ENCODE assay signal across 7 mouse cellular contexts in genomic region chr19:44684061-44684514, GRCm38 (mm10).
A peak's percentile ranks its signal among the peaks of the same experiment; 100 is the strongest.
DNase-seq lines count a peak whose midpoint lies in the region.

No protein-coding gene starts in this region.

- peak; percentile 9 to 44 for DNase-seq in spleen, postnatal 10 days (ENCODE audit: low spot score in 2 of 2)
- DNase-seq in spleen, adult 12 weeks (ENCODE audit: low spot score) = no peak
- peak; percentile 62 for DNase-seq in embryo, embryonic 11 days
- DNase-seq in heart, postnatal 4 days = peak; percentile 43
- peak; percentile 40 to 45 for DNase-seq in layer of hippocampus, postnatal 36 days
- peak; percentile 2 for DNase-seq in naive thymus-derived CD4-positive, alpha-beta T cell, adult 2 months (ENCODE audit: low read depth)
- peak; percentile 26 for DNase-seq in yolk sac, embryonic 10.5 days (ENCODE audit: low spot score)
